Mouse (Mus musculus): ENCODE measurements around the gene Ank2. TPM values are rescaled to one million over a fixed set of nuclear protein-coding genes. Genes with fewer than 3 reads are reported as not detected.
A peak's percentile ranks its signal among the peaks of the same experiment; 100 is the strongest.

Ank2 gene
- polyA plus RNA-seq, 1 experiment from 2014 or later = 204 TPM

DNA sequence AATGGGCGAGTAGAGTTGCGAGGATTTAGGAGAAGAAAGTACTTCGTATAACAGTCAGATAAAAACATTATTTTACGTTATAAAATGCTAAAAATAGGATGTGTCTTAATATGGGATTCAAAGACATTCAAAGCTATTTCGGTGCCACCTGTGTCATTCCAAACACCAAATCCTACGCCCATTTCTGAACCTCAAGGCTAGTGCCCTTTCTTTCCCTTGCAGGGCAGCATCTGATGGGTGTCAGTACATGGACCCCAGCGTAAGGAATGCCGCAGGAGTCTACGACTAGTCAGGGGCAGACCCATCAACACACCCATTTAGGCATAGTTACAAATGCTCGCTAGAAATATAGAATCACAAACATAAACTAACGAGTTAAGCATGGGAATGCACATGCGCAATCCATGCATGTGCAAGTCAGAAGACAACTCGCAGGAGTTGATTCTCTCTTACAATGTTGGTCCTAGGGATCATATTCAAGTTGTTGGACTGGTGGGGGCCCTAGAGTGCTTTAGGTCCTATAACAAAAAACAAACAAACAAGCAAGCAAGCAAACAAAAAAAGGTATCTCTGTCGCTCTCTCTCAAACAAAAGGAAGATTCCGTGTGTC, 240.6 kb downstream of the Ank2 start:
- 33% methylated on average over 15 of the region's 15 CpGs for WGBS
- no peak for ATAC-seq (ENCODE audit: low FRiP score)
- no peak overlapping the region; the same call in 1 of the 2 replicates for H3K4me3 ChIP-seq (replicated peaks; ENCODE audit: low read length)

DNA sequence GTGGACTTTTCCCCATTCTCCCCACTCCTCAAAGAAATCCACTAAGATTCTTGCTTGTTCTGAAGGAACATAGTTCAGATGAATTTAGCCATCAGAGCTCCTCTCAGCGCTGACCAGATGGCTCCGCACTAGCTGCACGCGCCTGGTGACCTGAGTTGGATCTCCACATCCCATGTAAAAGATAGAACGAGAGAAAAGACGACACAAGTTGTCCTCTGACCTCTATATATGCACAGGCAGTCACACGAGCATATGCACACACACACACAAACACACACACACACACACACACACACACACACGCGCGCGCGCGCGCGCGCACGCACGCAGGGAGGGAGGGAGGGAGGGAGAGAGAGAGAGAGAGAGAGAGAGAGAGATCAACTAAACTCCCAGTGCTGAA, 241.2 kb downstream of the Ank2 start:
- H3K4me1 ChIP-seq (replicated peaks; ENCODE audit: control insufficient read depth, insufficient read depth, low read length) = peaks cover 25% of the 10 kb centered on the region
- no peaks in the 10 kb centered on the region for H3K27me3 ChIP-seq (ENCODE audit: control insufficient read depth, insufficient read depth, low read length)
- peak overlapping the region; percentile 30 for H3K4me3 ChIP-seq (replicated peaks; ENCODE audit: low read length)
- DNase-seq (ENCODE audit: low spot score) = peak; percentile 57
- no peaks in the 10 kb centered on the region for H3K9me3 ChIP-seq (ENCODE audit: control insufficient read depth, low read length)
- H3K9ac ChIP-seq = peak overlapping the region; percentile 38
- H3K36me3 ChIP-seq (replicated peaks; ENCODE audit: control insufficient read depth, insufficient read depth) = no peaks in the 10 kb centered on the region
- H3K4me2 ChIP-seq (replicated peaks) = peak overlapping the region; percentile 52
- WGBS = 1% methylated on average over 18 of the region's 18 CpGs
- H3K27ac ChIP-seq = peak overlapping the region; percentile 66
- ATAC-seq (ENCODE audit: low FRiP score) = peak; percentile 55; the same call in 1 of the 2 replicates

More for the DNA sequence above, 240.6 kb downstream of the Ank2 start:
- Histone ChIP-seq H3K27me3 (ENCODE audit: control insufficient read depth, insufficient read depth, low read length) (no peaks in the 10 kb centered on the region), H3K4me2 (replicated peaks) (peak overlapping the region; percentile 52), H3K27ac (no peak overlapping the region), H3K36me3 (replicated peaks; ENCODE audit: control insufficient read depth, insufficient read depth) (no peaks in the 10 kb centered on the region), H3K9me3 (ENCODE audit: control insufficient read depth, low read length) (no peaks in the 10 kb centered on the region), H3K4me1 (replicated peaks; ENCODE audit: control insufficient read depth, insufficient read depth, low read length) (peaks cover 25% of the 10 kb centered on the region), H3K9ac (no peak overlapping the region)
- no peak for DNase-seq (ENCODE audit: low spot score)

DNA sequence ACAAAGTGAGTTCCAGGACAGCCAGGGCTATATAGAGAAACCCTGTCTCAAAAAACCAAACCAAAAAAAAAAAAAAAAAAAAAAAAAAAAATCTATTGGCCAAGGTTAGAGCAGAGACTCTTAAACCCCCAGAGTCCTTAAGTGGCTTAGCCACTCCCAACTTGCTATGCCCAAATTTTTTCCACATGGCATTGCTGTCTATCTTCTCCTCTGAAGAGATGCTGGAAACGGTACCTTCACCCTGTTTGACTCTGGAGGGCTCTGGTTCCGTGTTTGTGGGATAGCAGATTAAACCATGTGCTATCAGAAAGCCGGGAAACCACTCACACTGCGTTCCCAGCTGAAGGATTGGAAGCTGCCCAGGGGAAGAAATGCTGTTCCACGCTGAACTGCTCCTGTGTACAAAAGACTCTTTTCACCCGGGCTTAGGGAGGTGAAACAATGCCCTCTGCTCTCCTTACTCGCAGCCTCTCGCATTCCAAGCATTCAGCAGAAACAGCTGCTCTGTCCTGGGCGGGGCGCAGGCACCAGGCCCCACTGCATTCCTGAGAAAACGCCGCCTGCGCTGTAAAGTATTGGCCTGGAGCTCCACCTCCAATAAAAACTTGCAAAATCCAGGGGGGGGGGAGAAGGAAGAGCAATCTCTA, 241.7 kb downstream of the Ank2 start:
- Histone ChIP-seq H3K36me3 (replicated peaks; ENCODE audit: control insufficient read depth, insufficient read depth) (no peaks in the 10 kb centered on the region), H3K27ac (peak overlapping the region; percentile 66), H3K9ac (peak overlapping the region; percentile 38), H3K4me3 (replicated peaks; ENCODE audit: low read length) (peak overlapping the region; percentile 30), H3K4me2 (replicated peaks) (peak overlapping the region; percentile 52), H3K27me3 (ENCODE audit: control insufficient read depth, insufficient read depth, low read length) (no peaks in the 10 kb centered on the region), H3K9me3 (ENCODE audit: control insufficient read depth, low read length) (no peaks in the 10 kb centered on the region), H3K4me1 (replicated peaks; ENCODE audit: control insufficient read depth, insufficient read depth, low read length) (peaks cover 25% of the 10 kb centered on the region)
- WGBS = under 1% methylated on average over 13 of the region's 13 CpGs
- DNase-seq (ENCODE audit: low spot score) (peak; percentile 49), ATAC-seq (ENCODE audit: low FRiP score) (peak; percentile 84; the same call in 1 of the 2 replicates)

DNA sequence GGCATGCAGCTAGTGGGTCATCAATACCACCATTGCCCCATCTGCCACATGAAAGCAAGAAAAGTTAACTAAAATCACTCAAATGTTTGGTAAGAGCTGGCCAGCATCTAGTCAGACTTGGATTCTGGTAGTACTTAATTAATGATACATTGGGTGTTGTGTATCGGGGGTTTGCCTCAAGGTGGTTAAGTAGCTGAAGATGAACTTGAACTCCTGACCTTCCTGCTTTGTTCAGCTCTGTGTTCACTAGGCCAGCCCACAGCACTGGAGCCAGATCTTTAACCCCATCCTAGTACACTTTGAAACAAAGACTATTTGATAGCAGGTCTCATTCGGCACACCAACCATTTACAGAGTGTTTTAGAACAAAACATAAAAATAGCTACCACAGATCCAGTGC, 242.5 kb downstream of the Ank2 start:
- no peak for DNase-seq (ENCODE audit: low spot score)
- Histone ChIP-seq H3K4me3 (replicated peaks; ENCODE audit: low read length) (no peak overlapping the region), H3K27ac (no peak overlapping the region), H3K4me1 (replicated peaks; ENCODE audit: control insufficient read depth, insufficient read depth, low read length) (peaks cover 25% of the 10 kb centered on the region), H3K36me3 (replicated peaks; ENCODE audit: control insufficient read depth, insufficient read depth) (no peaks in the 10 kb centered on the region), H3K27me3 (ENCODE audit: control insufficient read depth, insufficient read depth, low read length) (no peaks in the 10 kb centered on the region), H3K9me3 (ENCODE audit: control insufficient read depth, low read length) (no peaks in the 10 kb centered on the region), H3K4me2 (replicated peaks) (no peak overlapping the region), H3K9ac (no peak overlapping the region)
- WGBS = 63% methylated on average over 2 of the region's 2 CpGs
- no peak for ATAC-seq (ENCODE audit: low FRiP score)

DNA sequence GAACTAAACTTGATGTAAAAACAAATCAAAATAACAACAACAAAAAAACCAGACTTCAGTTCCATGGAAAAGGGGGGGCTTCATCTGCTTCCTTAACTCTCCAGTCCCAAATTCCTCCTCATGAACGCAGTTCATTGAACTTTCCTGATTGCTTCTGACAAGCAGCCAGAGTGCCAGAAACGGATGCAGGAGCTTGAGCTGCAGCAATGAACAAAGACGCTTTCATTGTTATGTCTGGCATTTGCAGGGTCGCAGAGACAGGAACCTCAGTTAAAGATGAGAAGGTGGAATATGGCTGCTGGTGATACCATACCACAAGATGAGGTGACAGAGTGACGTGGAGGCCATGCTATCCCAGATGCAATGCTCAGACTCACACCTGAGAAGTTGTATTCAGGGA, 248.2 kb downstream of the Ank2 start:
- H3K4me3 ChIP-seq (replicated peaks; ENCODE audit: low read length) = no peak overlapping the region
- no peak for ATAC-seq (ENCODE audit: low FRiP score)
- H3K4me2 ChIP-seq (replicated peaks) = no peak overlapping the region
- 65% methylated on average over 5 of the region's 5 CpGs for WGBS
- H3K9ac ChIP-seq = no peak overlapping the region
- no peaks in the 10 kb centered on the region for H3K4me1 ChIP-seq (replicated peaks; ENCODE audit: control insufficient read depth, insufficient read depth, low read length)
- no peak overlapping the region for H3K27ac ChIP-seq
- no peaks in the 10 kb centered on the region for H3K27me3 ChIP-seq (ENCODE audit: control insufficient read depth, insufficient read depth, low read length)
- no peaks in the 10 kb centered on the region for H3K36me3 ChIP-seq (replicated peaks; ENCODE audit: control insufficient read depth, insufficient read depth)
- no peak for DNase-seq (ENCODE audit: low spot score)
- H3K9me3 ChIP-seq (ENCODE audit: control insufficient read depth, low read length) = no peaks in the 10 kb centered on the region

DNA sequence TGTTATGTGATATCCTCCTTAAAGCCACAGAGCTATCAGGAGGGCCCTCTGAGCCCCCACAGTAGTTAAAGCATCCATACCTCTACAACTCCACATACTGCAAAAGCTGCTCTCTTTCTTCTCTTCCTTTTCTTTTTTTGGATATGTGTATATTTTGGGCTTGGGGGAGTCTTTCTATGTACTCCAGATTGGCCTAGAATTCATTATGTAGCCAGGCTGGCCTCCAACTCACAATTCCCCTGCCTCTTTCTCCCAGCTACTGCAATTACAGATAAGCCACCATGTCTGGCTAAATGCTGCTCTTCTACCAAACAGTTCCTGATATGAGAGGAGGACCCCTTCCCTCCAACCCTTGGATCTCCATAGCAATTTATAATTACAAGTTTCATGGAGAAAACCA, 250.5 kb downstream of the Ank2 start:
- Histone ChIP-seq H3K4me2 (replicated peaks) (no peak overlapping the region), H3K9me3 (ENCODE audit: control insufficient read depth, low read length) (no peaks in the 10 kb centered on the region), H3K27ac (no peak overlapping the region), H3K9ac (no peak overlapping the region), H3K27me3 (ENCODE audit: control insufficient read depth, insufficient read depth, low read length) (no peaks in the 10 kb centered on the region), H3K4me3 (replicated peaks; ENCODE audit: low read length) (no peak overlapping the region), H3K36me3 (replicated peaks; ENCODE audit: control insufficient read depth, insufficient read depth) (no peaks in the 10 kb centered on the region), H3K4me1 (replicated peaks; ENCODE audit: control insufficient read depth, insufficient read depth, low read length) (peaks cover 12% of the 10 kb centered on the region)
- ATAC-seq (ENCODE audit: low FRiP score) (no peak), DNase-seq (ENCODE audit: low spot score) (no peak)

DNA sequence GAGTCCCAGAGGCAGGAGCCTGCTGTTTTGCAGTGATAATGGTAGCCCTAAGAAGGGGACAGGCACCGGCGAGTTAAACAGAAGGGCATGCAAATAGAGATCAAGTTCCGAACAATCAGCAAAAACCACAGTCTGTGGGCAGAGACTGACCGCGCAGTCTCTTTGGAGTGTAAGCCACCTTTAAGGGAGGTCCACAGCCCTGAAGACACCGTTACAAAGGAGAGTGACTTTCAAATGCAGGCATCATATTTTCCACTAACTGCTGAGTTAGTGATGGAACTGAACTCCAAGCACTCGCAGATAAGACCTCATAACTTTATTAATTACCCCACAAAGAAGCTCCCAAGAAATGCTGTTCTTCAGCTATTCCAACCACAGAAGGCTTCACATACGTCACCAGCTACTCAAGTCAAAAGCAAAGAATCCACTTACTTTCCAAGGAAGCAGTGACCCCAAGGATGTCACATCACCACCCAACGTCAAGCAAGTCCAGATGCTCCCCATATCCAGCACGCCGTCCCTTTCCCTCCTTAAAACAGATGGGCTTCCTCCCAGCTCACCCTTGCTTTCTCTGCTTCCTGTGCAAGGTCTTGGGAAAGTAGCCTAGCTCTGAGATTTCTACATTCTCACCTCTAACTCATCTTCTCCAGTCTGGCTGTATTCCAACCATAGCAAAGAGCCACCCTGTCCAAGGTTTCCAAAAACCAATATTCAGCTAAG, 252.0 kb downstream of the Ank2 start:
- Histone ChIP-seq H3K27me3 (ENCODE audit: control insufficient read depth, insufficient read depth, low read length) (no peaks in the 10 kb centered on the region), H3K27ac (no peak overlapping the region), H3K4me1 (replicated peaks; ENCODE audit: control insufficient read depth, insufficient read depth, low read length) (peaks cover 14% of the 10 kb centered on the region), H3K9ac (no peak overlapping the region), H3K9me3 (ENCODE audit: control insufficient read depth, low read length) (no peaks in the 10 kb centered on the region), H3K4me2 (replicated peaks) (no peak overlapping the region), H3K4me3 (replicated peaks; ENCODE audit: low read length) (no peak overlapping the region), H3K36me3 (replicated peaks; ENCODE audit: control insufficient read depth, insufficient read depth) (no peaks in the 10 kb centered on the region)
- 83% methylated on average over 11 of the region's 11 CpGs for WGBS
- DNase-seq (ENCODE audit: low spot score) = no peak
- ATAC-seq (ENCODE audit: low FRiP score) = no peak

DNA sequence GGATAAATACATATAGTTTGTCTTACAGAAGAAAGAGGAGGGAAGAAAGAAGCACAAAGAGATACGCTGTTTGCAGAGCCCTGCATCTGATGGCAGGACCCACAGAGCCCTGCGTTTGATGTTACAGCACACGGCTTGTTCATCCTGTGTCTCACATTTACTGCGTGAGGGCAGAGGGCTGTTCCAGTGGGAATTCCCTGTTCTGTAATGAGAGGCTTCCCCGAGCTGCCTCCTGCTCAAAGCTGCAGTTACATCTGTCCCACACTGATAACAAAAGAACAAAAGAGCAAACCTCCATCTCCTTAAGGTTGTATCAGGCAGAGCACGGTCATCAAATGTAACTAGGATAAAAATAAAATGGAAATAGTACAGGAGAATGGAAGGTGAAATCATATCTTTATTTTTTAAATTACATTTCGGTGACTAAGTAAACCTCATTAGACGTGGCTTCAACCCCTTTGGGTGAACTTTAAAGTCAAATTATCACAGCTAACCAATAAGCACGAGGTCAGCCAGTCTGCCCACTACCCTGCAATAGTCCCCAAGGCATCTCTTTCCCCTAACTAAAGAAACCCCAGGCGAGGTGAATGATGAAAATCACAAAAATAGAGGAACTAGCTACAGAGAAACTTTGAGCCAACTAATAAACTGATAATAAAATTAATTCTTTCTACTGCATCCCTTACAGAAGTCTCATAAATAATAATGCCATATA, 255.1 kb downstream of the Ank2 start:
- Histone ChIP-seq H3K27me3 (ENCODE audit: control insufficient read depth, insufficient read depth, low read length) (no peaks in the 10 kb centered on the region), H3K36me3 (replicated peaks; ENCODE audit: control insufficient read depth, insufficient read depth) (no peaks in the 10 kb centered on the region), H3K4me2 (replicated peaks) (no peak overlapping the region), H3K27ac (peak overlapping the region; percentile 39), H3K9ac (peak overlapping the region; percentile 40), H3K4me1 (replicated peaks; ENCODE audit: control insufficient read depth, insufficient read depth, low read length) (peaks cover 14% of the 10 kb centered on the region), H3K9me3 (ENCODE audit: control insufficient read depth, low read length) (no peaks in the 10 kb centered on the region), H3K4me3 (replicated peaks; ENCODE audit: low read length) (no peak overlapping the region)
- ATAC-seq (ENCODE audit: low FRiP score) (peak; percentile 57), DNase-seq (ENCODE audit: low spot score) (peak; percentile 28)
- 24% methylated on average over 10 of the region's 10 CpGs for WGBS

DNA sequence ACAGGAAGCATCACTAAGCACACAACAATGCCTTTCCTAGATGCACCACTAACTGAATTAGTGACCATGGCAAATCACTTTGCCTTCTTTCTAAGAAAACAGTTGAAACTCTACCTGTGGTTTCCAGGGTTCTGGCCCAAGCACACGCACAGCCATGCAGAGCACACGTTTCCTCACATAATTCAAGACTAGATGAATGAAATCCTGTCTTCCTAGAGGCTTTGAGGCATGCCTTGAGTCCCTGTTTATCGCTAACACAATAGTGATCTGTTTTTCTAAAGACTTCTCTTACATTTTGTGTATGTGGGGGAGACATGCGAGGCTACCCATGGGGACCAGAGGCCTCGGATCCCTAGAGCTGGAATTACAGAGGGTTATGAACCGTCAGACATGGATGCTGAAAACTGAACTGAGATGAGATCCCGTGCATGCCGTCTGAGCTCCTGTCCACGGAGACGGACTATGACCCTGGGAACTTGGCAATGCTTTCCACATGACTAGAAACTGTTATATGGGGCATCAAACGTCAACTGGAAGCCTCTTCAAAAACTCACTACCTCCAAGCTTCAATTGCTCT, 256.8 kb downstream of the Ank2 start:
- Histone ChIP-seq H3K4me2 (replicated peaks) (no peak overlapping the region), H3K4me3 (replicated peaks; ENCODE audit: low read length) (no peak overlapping the region), H3K27me3 (ENCODE audit: control insufficient read depth, insufficient read depth, low read length) (no peaks in the 10 kb centered on the region), H3K27ac (no peak overlapping the region), H3K36me3 (replicated peaks; ENCODE audit: control insufficient read depth, insufficient read depth) (no peaks in the 10 kb centered on the region), H3K9me3 (ENCODE audit: control insufficient read depth, low read length) (no peaks in the 10 kb centered on the region), H3K9ac (no peak overlapping the region), H3K4me1 (replicated peaks; ENCODE audit: control insufficient read depth, insufficient read depth, low read length) (peaks cover 14% of the 10 kb centered on the region)
- ATAC-seq (ENCODE audit: low FRiP score) (no peak), DNase-seq (ENCODE audit: low spot score) (no peak)
- 80% methylated on average over 11 of the region's 11 CpGs for WGBS
